Mouse (Mus musculus) small intestine, adult 10 weeks (tissue): ENCODE data around the gene Gsg1l. TPM values are rescaled to one million over a fixed set of nuclear protein-coding genes. Genes with fewer than 3 reads are reported as not detected.

Experiments used
- polyA plus RNA-seq: library from polyadenylated mRNA; stranded (reverse); fragments of 350-450 nt; fragmentation: Illumina TruSeq; extraction: RNeasy Lipid Tissue Mini Kit (QIAGEN cat#74804); gene quantifications from one replicate; pipeline ENCODE4 v1.2.3, GENCODE M21; 2014; ENCODE audit warnings: low replicate concordance

Gene Gsg1l
- not detected for polyA plus RNA-seq

GRCm38 (mm10) chr7:126082286-126082741 is at the start of gene Gsg1l:
TSS of gene Gsg1l (minus strand) at chr7:126082411.

Other genes starting within 250 kb of the Gsg1l start
- gene Xpo6, start 118.1 kb upstream of the Gsg1l start, polyA plus RNA-seq, result 20.2 TPM
- 4.1 TPM for gene Sbk1, start 190.2 kb upstream of the Gsg1l start, polyA plus RNA-seq